Mouse (Mus musculus): ENCODE measurements around the gene Zfp213. TPM values are rescaled to one million over a fixed set of nuclear protein-coding genes. Genes with fewer than 3 reads are reported as not detected.
"Not testable (repeated sequence)": the region's sequence is repeated elsewhere in the genome, so short reads cannot be mapped to it uniquely, and the experiment has no call there.

Zfp213 gene
- polyA plus RNA-seq, 1 experiment from 2014 or later = 17.2 TPM

DNA sequence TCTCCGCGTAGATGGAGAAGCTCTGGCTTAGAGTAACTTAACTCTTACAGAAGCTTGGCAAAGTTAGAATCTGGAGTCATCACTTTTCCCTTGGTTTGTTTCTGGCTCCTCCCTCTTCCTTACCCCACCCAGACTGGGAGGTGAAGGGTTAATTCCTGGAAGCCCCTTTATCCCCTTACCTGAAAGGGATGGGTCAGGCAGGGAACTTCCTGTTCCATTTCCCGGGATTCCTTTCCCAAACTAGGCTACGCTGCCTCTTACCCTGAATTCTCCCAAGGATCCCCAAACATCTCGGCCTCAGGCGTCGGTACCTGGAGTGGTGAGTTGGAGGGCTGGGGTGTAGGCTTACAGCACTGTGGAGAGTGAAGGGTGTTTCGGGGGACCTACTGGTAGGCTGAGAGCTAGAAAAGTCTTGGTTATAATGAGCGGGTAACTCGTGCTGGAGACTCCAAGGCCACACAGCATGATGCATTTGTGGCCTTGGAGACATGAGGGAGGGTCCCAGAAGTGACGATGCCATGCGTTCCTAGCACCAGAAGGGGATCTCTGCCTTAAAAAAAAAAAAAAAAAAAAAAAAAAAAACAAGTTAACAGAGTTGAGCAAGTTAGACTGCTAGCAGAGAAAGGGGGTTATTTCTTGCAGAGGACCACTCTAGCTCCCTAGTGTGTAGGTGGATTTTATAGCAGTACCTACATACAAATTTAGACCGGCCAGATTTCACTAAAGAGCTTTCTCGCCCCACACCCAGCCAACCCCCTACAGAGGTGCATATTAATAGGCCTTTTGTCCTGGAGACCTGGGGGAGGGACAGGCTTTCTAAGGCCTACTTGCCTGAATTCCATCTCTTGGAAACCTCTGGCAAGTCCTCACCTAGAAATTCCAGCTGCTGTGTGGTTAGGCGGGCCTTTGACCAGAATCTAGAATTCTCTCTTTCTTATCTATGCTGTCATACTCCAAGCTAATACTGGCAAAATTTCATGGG is 36.9 kb upstream of the Zfp213 start, which contains the start of gene Zscan10:
TSS of gene Zscan10 (plus strand) at position 216 of the 982 bp plus-strand sequence.
- no peaks in the 10 kb centered on the region for H3K36me3 ChIP-seq (ENCODE audit: control insufficient read depth, insufficient read depth, low read length)
- H3K27ac ChIP-seq (ENCODE audit: low read length) = peak within 1 kb of the TSS; percentile 98
- H3K4me1 ChIP-seq (ENCODE audit: control insufficient read depth, insufficient read depth, low read length) = peaks cover 8% of the 10 kb centered on the region; the same call in 1 of the 2 replicates
- H3K9me3 ChIP-seq (replicated peaks; ENCODE audit: control insufficient read depth, low read length) = no peaks in the 10 kb centered on the region
- ATAC-seq (ENCODE audit: insufficient read depth, low FRiP score) = no peak
- no peaks in the 10 kb centered on the region for H3K27me3 ChIP-seq (ENCODE audit: control insufficient read depth, insufficient read depth, low read length)
- H3K9ac ChIP-seq (ENCODE audit: low read length) = peak within 1 kb of the TSS; percentile 90
- peak within 1 kb of the TSS; percentile 55 for H3K4me3 ChIP-seq (replicated peaks; ENCODE audit: low read length)
- WGBS = 62% methylated on average over 15 of the region's 15 CpGs
- peak within 1 kb of the TSS; percentile 88 for H3K4me2 ChIP-seq (ENCODE audit: low read depth, low read length)

DNA sequence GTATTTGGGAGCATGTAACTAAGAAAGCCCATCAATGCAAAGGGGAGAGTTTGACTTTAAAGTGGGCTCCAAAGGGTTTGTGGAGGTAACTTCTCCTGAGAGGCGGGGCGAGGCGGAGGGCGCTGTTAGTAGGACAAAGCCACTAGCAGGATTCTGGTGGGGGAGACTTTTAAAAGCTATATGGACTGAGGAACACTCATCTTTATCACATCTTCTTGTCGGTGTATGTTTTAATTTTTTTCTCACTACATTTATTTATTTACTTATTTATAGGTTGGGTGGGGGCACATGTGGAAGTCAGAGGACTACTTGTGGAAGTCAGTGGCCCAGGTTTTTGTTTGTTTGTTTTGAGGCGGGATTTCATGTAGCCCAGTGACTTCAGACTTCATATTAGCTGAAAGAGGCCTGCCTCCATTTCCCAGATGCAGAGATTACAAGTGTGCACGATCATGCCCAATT is 35.6 kb upstream of the Zfp213 start:
- peak overlapping the region; percentile 88 for H3K4me2 ChIP-seq (ENCODE audit: low read depth, low read length)
- no peak for ATAC-seq (ENCODE audit: insufficient read depth, low FRiP score)
- H3K27me3 ChIP-seq (ENCODE audit: control insufficient read depth, insufficient read depth, low read length) = no peaks in the 10 kb centered on the region
- peaks cover 8% of the 10 kb centered on the region; the same call in 1 of the 2 replicates for H3K4me1 ChIP-seq (ENCODE audit: control insufficient read depth, insufficient read depth, low read length)
- no peaks in the 10 kb centered on the region for H3K36me3 ChIP-seq (ENCODE audit: control insufficient read depth, insufficient read depth, low read length)
- H3K27ac ChIP-seq (ENCODE audit: low read length) = peak overlapping the region; percentile 98
- 24% methylated on average over 7 of the region's 7 CpGs for WGBS
- H3K4me3 ChIP-seq (replicated peaks; ENCODE audit: low read length) = peak overlapping the region; percentile 55
- no peaks in the 10 kb centered on the region for H3K9me3 ChIP-seq (replicated peaks; ENCODE audit: control insufficient read depth, low read length)
- peak overlapping the region; percentile 90 for H3K9ac ChIP-seq (ENCODE audit: low read length)

GRCm38 (mm10) chr17:23598582-23599552 is 34.8 kb upstream of the Zfp213 start, which contains the start of gene Zfp13:
Gene Zfp13 (minus strand): TSS chr17:23599487.
- Histone ChIP-seq H3K9ac (ENCODE audit: low read length) (peak within 1 kb of the TSS; percentile 90), H3K36me3 (ENCODE audit: control insufficient read depth, insufficient read depth, low read length) (no peaks in the 10 kb centered on the region), H3K4me3 (replicated peaks; ENCODE audit: low read length) (peak within 1 kb of the TSS; percentile 55), H3K4me1 (ENCODE audit: control insufficient read depth, insufficient read depth, low read length) (peaks cover 8% of the 10 kb centered on the region; the same call in 1 of the 2 replicates), H3K4me2 (ENCODE audit: low read depth, low read length) (peak within 1 kb of the TSS; percentile 88), H3K27ac (ENCODE audit: low read length) (peak within 1 kb of the TSS; percentile 98), H3K27me3 (ENCODE audit: control insufficient read depth, insufficient read depth, low read length) (no peaks in the 10 kb centered on the region), H3K9me3 (replicated peaks; ENCODE audit: control insufficient read depth, low read length) (no peaks in the 10 kb centered on the region)
- 3% methylated on average over 31 of the region's 31 CpGs for WGBS
- ATAC-seq (ENCODE audit: insufficient read depth, low FRiP score) = peak; percentile 97

DNA sequence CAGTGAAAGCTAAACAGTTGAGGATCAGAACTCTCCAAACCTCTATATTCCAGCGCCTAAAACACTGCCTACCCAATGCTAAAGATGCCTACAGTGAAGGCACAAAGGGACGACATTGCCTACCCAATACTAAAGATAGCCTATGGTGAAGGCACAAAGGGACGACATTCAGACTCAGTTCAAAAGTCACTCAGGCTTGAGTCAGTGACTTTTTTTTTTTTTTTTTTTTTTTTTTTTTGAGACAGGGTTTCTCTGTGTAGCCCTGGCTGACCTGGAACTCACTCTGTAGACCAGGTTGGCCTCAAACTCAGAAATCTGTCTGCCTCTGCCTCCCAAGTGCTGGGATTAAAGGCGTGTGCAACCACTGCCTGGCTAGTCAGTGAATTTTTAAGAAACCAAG is 31.1 kb upstream of the Zfp213 start:
- H3K27ac ChIP-seq (ENCODE audit: low read length); ATAC-seq (ENCODE audit: insufficient read depth, low FRiP score); H3K9me3 ChIP-seq (replicated peaks; ENCODE audit: control insufficient read depth, low read length); H3K4me3 ChIP-seq (replicated peaks; ENCODE audit: low read length); H3K27me3 ChIP-seq (ENCODE audit: control insufficient read depth, insufficient read depth, low read length); H3K9ac ChIP-seq (ENCODE audit: low read length); H3K36me3 ChIP-seq (ENCODE audit: control insufficient read depth, insufficient read depth, low read length); H3K4me2 ChIP-seq (ENCODE audit: low read depth, low read length): not testable (repeated sequence)
- WGBS = 76% methylated on average over 4 of the region's 4 CpGs
- peaks cover 11% of the 10 kb centered on the region; the same call in 1 of the 2 replicates for H3K4me1 ChIP-seq (ENCODE audit: control insufficient read depth, insufficient read depth, low read length)

GRCm38 (mm10) chr17:23592926-23593300 is 28.9 kb upstream of the Zfp213 start:
- H3K4me3 ChIP-seq (replicated peaks; ENCODE audit: low read length) = peak overlapping the region; percentile 59
- peak overlapping the region; percentile 79 for H3K4me2 ChIP-seq (ENCODE audit: low read depth, low read length)
- 11% methylated on average over 13 of the region's 13 CpGs for WGBS
- no peaks in the 10 kb centered on the region for H3K9me3 ChIP-seq (replicated peaks; ENCODE audit: control insufficient read depth, low read length)
- peaks cover 3% of the 10 kb centered on the region; the same call in 1 of the 2 replicates for H3K4me1 ChIP-seq (ENCODE audit: control insufficient read depth, insufficient read depth, low read length)
- peak; percentile 67 for ATAC-seq (ENCODE audit: insufficient read depth, low FRiP score)
- peak overlapping the region; percentile 79 for H3K9ac ChIP-seq (ENCODE audit: low read length)
- no peaks in the 10 kb centered on the region for H3K36me3 ChIP-seq (ENCODE audit: control insufficient read depth, insufficient read depth, low read length)
- H3K27ac ChIP-seq (ENCODE audit: low read length) = peak overlapping the region; percentile 73
- H3K27me3 ChIP-seq (ENCODE audit: control insufficient read depth, insufficient read depth, low read length) = no peaks in the 10 kb centered on the region

DNA sequence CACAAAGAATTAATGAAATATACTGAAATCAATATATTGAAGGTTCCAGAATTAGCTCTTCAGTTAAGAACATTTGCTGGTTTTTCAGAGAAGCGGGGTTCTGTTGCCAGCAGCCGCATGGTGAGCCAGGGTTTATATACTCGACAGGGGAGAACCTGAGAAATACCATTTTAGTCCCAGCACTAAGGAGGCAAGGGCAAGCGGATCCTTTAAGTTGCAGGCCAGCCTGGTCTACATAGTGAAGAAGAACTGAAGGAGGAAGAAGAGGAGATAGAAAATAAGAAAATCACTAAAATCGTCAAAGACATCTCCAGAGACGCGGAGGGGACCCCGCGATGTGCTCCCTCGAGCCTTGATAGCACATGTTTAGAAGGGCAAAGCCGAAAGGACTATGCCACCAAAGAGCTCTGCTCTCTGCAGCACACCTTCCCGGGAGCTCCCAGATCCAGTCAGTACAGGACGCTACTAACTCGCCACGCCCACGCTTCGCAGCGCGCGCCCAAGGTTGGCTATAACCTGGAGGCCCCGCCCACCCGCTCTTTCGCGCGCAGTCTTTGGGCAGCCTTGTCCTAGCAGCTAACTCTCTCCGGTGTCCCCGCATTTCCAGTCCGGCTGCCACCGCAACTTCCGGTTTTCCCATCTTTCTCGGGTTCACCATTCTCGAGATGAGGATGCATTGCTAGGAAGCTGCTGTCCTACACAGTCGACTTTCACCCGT is 28.3 kb upstream of the Zfp213 start:
- Histone ChIP-seq H3K9ac (ENCODE audit: low read length) (peak overlapping the region; percentile 79), H3K27me3 (ENCODE audit: control insufficient read depth, insufficient read depth, low read length) (no peaks in the 10 kb centered on the region), H3K36me3 (ENCODE audit: control insufficient read depth, insufficient read depth, low read length) (no peaks in the 10 kb centered on the region), H3K4me3 (replicated peaks; ENCODE audit: low read length) (peak overlapping the region; percentile 59), H3K27ac (ENCODE audit: low read length) (peak overlapping the region; percentile 73), H3K4me1 (ENCODE audit: control insufficient read depth, insufficient read depth, low read length) (peaks cover 3% of the 10 kb centered on the region; the same call in 1 of the 2 replicates), H3K9me3 (replicated peaks; ENCODE audit: control insufficient read depth, low read length) (no peaks in the 10 kb centered on the region), H3K4me2 (ENCODE audit: low read depth, low read length) (peak overlapping the region; percentile 79)
- WGBS = 7% methylated on average over 34 of the region's 34 CpGs
- ATAC-seq (ENCODE audit: insufficient read depth, low FRiP score) = peak; percentile 99

GRCm38 (mm10) chr17:23587253-23587652 is 23.2 kb upstream of the Zfp213 start:
- no peak overlapping the region for H3K4me3 ChIP-seq (replicated peaks; ENCODE audit: low read length)
- 47% methylated on average over 2 of the region's 2 CpGs for WGBS
- H3K4me1 ChIP-seq (ENCODE audit: control insufficient read depth, insufficient read depth, low read length) = peaks cover 9% of the 10 kb centered on the region
- H3K9ac ChIP-seq (ENCODE audit: low read length) = no peak overlapping the region
- H3K27me3 ChIP-seq (ENCODE audit: control insufficient read depth, insufficient read depth, low read length) = no peaks in the 10 kb centered on the region
- H3K27ac ChIP-seq (ENCODE audit: low read length) = no peak overlapping the region
- H3K4me2 ChIP-seq (ENCODE audit: low read depth, low read length) = no peak overlapping the region
- H3K36me3 ChIP-seq (ENCODE audit: control insufficient read depth, insufficient read depth, low read length) = no peaks in the 10 kb centered on the region
- H3K9me3 ChIP-seq (replicated peaks; ENCODE audit: control insufficient read depth, low read length) = no peaks in the 10 kb centered on the region
- ATAC-seq (ENCODE audit: insufficient read depth, low FRiP score) = no peak
